ENCODE assay signal across 18 mouse cellular contexts in genomic region chr8:114332949-114333348, GRCm38 (mm10).
DNase-seq lines count a peak whose midpoint lies in the region; ATAC-seq and TF ChIP-seq lines count a peak whose summit lies in the region.
"Had no signal": no experiment of that assay in that cellular context is flagged by ENCODE, and none has a peak within 500 bp of the region (broad histone marks: within the 10 kb centered on the region; RNA-seq: fewer than 3 reads in every experiment).

No protein-coding gene starts in this region.

- ATAC-seq in midbrain, embryonic 11.5 days (ENCODE audit: low FRiP score), result no peak
- ATAC-seq in stomach, postnatal 0 days (ENCODE audit: low FRiP score, low TSS enrichment), result no peak
- ATAC-seq: CD4-positive, CD25-positive, alpha-beta regulatory T cell, adult 4 months; Patski had no signal

- H3K9me3 ChIP-seq in midbrain, embryonic 11.5 days (ENCODE audit: control insufficient read depth, low read length), result peaks cover 2% of the 10 kb centered on the region; the same call in 1 of the 2 replicates
- no peaks in the 10 kb centered on the region for H3K9me3 ChIP-seq in stomach, postnatal 0 days (ENCODE audit: control insufficient read depth, low read length)
- H3K9me3 ChIP-seq: stomach, embryonic 15.5 days had no signal

- TF ChIP-seq POLR2A in cerebellum, adult 2 months (IDR thresholded peaks at IDR 0.05; ENCODE audit: borderline replicate concordance, insufficient read depth, low read length), result no peak

- peaks cover 12% of the 10 kb centered on the region for H3K4me1 ChIP-seq in midbrain, embryonic 11.5 days (ENCODE audit: control insufficient read depth, insufficient read depth, low read length)
- no peaks in the 10 kb centered on the region for H3K4me1 ChIP-seq in stomach, postnatal 0 days (replicated peaks; ENCODE audit: control insufficient read depth, insufficient read depth)
- no peaks in the 10 kb centered on the region; the same call in 1 of the 2 replicates for H3K4me1 ChIP-seq in cerebellum, adult 2 months (ENCODE audit: control insufficient read depth, insufficient read depth, low read length)
- H3K4me1 ChIP-seq: liver, embryonic 13.5 days; stomach, embryonic 15.5 days had no signal

- TF ChIP-seq EP300 in stomach, postnatal 0 days (optimal IDR thresholded peaks at IDR 0.05), result no peak

- no peaks in the 10 kb centered on the region for H3K27me3 ChIP-seq in midbrain, embryonic 11.5 days (ENCODE audit: control insufficient read depth, insufficient read depth, low read length)
- H3K27me3 ChIP-seq in stomach, postnatal 0 days (ENCODE audit: control insufficient read depth, insufficient read depth, low read length), result no peaks in the 10 kb centered on the region
- no peaks in the 10 kb centered on the region for H3K27me3 ChIP-seq in cerebellum, adult 2 months (ENCODE audit: control insufficient read depth, insufficient read depth, low read length)
- H3K27me3 ChIP-seq: liver, embryonic 13.5 days; stomach, embryonic 15.5 days had no signal

- no peak overlapping the region for H3K4me2 ChIP-seq in midbrain, embryonic 11.5 days
- no peak overlapping the region for H3K4me2 ChIP-seq in stomach, postnatal 0 days (replicated peaks; ENCODE audit: low read depth)
- H3K4me2 ChIP-seq: liver, embryonic 13.5 days; stomach, embryonic 15.5 days had no signal

- WGBS in midbrain, embryonic 11.5 days, result 65% methylated on average over 4 of the region's 4 CpGs
- 45% methylated on average over 4 of the region's 4 CpGs for WGBS in stomach, postnatal 0 days
- WGBS in cerebellum, adult 2 months, result 83% methylated on average over 4 of the region's 4 CpGs

- H3K27ac ChIP-seq in midbrain, embryonic 11.5 days (ENCODE audit: low read depth, low read length), result peak overlapping the region; percentile 25; the same call in 1 of the 2 replicates
- no peak overlapping the region for H3K27ac ChIP-seq in stomach, postnatal 0 days (replicated peaks)
- H3K27ac ChIP-seq in cerebellum, adult 2 months (ENCODE audit: insufficient read depth, low read length), result no peak overlapping the region
- H3K27ac ChIP-seq: liver, embryonic 13.5 days; stomach, embryonic 15.5 days had no signal

- no peak overlapping the region for H3K9ac ChIP-seq in midbrain, embryonic 11.5 days (ENCODE audit: low read length)
- no peak overlapping the region for H3K9ac ChIP-seq in stomach, postnatal 0 days (ENCODE audit: low read length)
- H3K9ac ChIP-seq: liver, embryonic 13.5 days; stomach, embryonic 15.5 days had no signal

- TF ChIP-seq CTCF in stomach, postnatal 0 days (IDR thresholded peaks at IDR 0.05; ENCODE audit: low read depth), result no peak
- TF ChIP-seq CTCF in cerebellum, adult 2 months (IDR thresholded peaks at IDR 0.05; ENCODE audit: borderline replicate concordance, insufficient read depth, low read depth, low read length), result no peak

- H3K4me3 ChIP-seq in midbrain, embryonic 11.5 days (ENCODE audit: low read depth, low read length), result no peak overlapping the region
- H3K4me3 ChIP-seq in stomach, postnatal 0 days (ENCODE audit: low read depth, low read length), result no peak overlapping the region
- H3K4me3 ChIP-seq in cerebellum, adult 2 months (replicated peaks; ENCODE audit: insufficient read depth, low read depth, low read length), result no peak overlapping the region
- H3K4me3 ChIP-seq: liver, embryonic 13.5 days; stomach, embryonic 15.5 days had no signal

- no peaks in the 10 kb centered on the region for H3K36me3 ChIP-seq in midbrain, embryonic 11.5 days (ENCODE audit: control insufficient read depth, insufficient read depth, low read length)
- H3K36me3 ChIP-seq in stomach, postnatal 0 days (ENCODE audit: control insufficient read depth, insufficient read depth, low read length), result no peaks in the 10 kb centered on the region
- H3K36me3 ChIP-seq: liver, embryonic 13.5 days; stomach, embryonic 15.5 days had no signal

- peak; percentile 36 for DNase-seq in MN1 (ENCODE audit: low spot score)
- DNase-seq in embryo, embryonic 11 days, result peak; percentile 42
- DNase-seq in forelimb bud, embryonic 11.5 days (ENCODE audit: low read depth, low spot score), result peak; percentile 28
- no peak for DNase-seq in midbrain, embryonic 11.5 days (ENCODE audit: low spot score, missing footprints)
- no peak for DNase-seq in stomach, postnatal 0 days (ENCODE audit: low spot score)
- DNase-seq in frontal cortex, adult 2 months (ENCODE audit: extremely low spot score in 1 of 2, low spot score in 1 of 2), result no peak
- no peak for DNase-seq in cerebellum, adult 2 months
- DNase-seq in lung, postnatal 4 days, result no peak
- DNase-seq: adrenal gland, postnatal 14 days; cerebellum, adult 9-10 months; kidney, adult 11 months; liver, embryonic 13.5 days; lung, postnatal 36 days; right cerebral cortex, postnatal 25 days; thymus, postnatal 4 days had no signal

Comparison
In these comparisons a context has a peak if more than half of its experiments do, and no peak if none do; other contexts are left out.
1. DNase-seq: peak in MN1 (single experiment), embryo, embryonic 11 days (single experiment) and forelimb bud, embryonic 11.5 days (single experiment); none in midbrain, embryonic 11.5 days (single experiment), stomach, postnatal 0 days (single experiment), frontal cortex, adult 2 months (0 of 2), cerebellum, adult 2 months (0 of 2) and lung, postnatal 4 days (0 of 2).